Mouse (Mus musculus) gastrocnemius, postnatal 14 days (tissue): Measurements from ENCODE around the gene A630010A05Rik. TPM values are rescaled to one million over a fixed set of nuclear protein-coding genes. Genes with fewer than 3 reads are reported as not detected.
"Not testable (repeated sequence)": the region's sequence is repeated elsewhere in the genome, so short reads cannot be mapped to it uniquely, and the experiment has no call there.

Experiments used
- DNase-seq: peaks from one replicate; pipeline ENCODE4 v3.0.0; 2021; ENCODE audit warnings: mixed read lengths
- intact Hi-C: fragments of 180-260 bp; cut with DNase I; formaldehyde crosslinking; loops from one replicate; pipeline ENCODE4 v1.15.1; 2025; ENCODE audit warnings: low total_unique reads
- long read RNA-seq, 2 experiments: library from polyadenylated mRNA; stranded (forward); transcript quantifications; one replicate each; pipeline ENCODE4 v2.0.0; 2021
- total RNA-seq, 2 experiments: library from RNA; stranded (reverse); gene quantifications; 2 replicates each; pipeline ENCODE4 v1.2.3; 2021

The A630010A05Rik gene
- total RNA-seq: not detected
- long read RNA-seq, experiment 1: 0 reads
- long read RNA-seq, experiment 2: 0 reads

GRCm38 (mm10) chr16:14562017-14562416 lies at the start of gene A630010A05Rik:
Gene A630010A05Rik, plus strand, starts transcription at chr16:14562317.
- intact Hi-C loops: no loop called here
- DNase-seq: no peak

- DNase-seq: no peak
- intact Hi-C loops: no loop called here
These were observed 26.4 kb upstream of the A630010A05Rik start for GRCm38 (mm10) chr16:14535766-14536165.

GRCm38 (mm10) chr16:14557191-14557590 lies 4.9 kb upstream of the A630010A05Rik start:
- DNase-seq, intact Hi-C loops: not testable (repeated sequence)

Other genes with a start within 250 kb of the A630010A05Rik start
- gene Fopnl, start 244.9 kb upstream of the A630010A05Rik start, total RNA-seq: 10 to 100 TPM; 54.2 to 61.6 TPM
- gene Abcc1, start 200.8 kb upstream of the A630010A05Rik start, total RNA-seq: 10 to 100 TPM; 24.0 to 24.5 TPM